31 mouse cellular contexts compared by ENCODE assay signal in the genomic region with DNA sequence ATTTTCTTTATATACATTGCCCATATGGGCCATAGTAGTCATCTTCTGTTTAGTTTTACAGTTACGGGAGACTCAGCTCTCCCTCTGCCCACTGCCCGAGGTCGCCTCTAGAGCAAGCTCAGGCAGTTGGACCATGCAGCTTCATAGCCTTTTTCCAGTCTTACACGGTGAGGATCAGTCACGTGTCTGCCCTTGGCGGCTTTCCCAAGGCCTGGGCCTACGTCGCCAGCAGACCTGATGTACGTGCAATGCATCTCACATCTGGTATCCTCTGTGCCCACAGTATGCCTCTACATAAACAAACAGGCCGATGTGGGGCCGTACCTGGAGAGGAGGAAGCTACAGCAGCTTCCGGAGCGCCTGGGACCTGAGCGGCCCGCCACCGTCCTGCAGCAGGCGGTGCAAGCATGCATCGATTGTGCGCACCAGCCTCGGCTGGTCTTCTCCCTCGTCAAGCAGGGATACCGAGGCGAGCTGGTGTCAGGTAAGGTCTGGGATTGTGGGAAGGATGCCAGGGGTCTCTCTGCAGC.
DNase-seq lines count a peak whose midpoint lies in the region; ATAC-seq and TF ChIP-seq lines count a peak whose summit lies in the region.
"Had no signal": no experiment of that assay in that cellular context is flagged by ENCODE, and none has a peak within 500 bp of the region (broad histone marks: within the 10 kb centered on the region; RNA-seq: fewer than 3 reads in every experiment).

No protein-coding gene starts in this region.

- H3K4me2 ChIP-seq in liver, postnatal 0 days (ENCODE audit: low read depth, low read length) = no peak overlapping the region
- H3K4me2 ChIP-seq in stomach, postnatal 0 days (replicated peaks; ENCODE audit: low read depth) = no peak overlapping the region
- H3K4me2 ChIP-seq: embryonic facial prominence, embryonic 13.5 days; forebrain, embryonic 15.5 days; heart, embryonic 13.5 days; limb, embryonic 12.5 days; liver, embryonic 11.5 days; midbrain, embryonic 11.5 days had no signal

- no peak overlapping the region for H3K4me3 ChIP-seq in liver, postnatal 0 days (ENCODE audit: low read depth, low read length)
- no peak overlapping the region for H3K4me3 ChIP-seq in stomach, postnatal 0 days (ENCODE audit: low read depth, low read length)
- H3K4me3 ChIP-seq in hindbrain, embryonic 10.5 days = no peak overlapping the region
- H3K4me3 ChIP-seq: embryonic facial prominence, embryonic 13.5 days; forebrain, embryonic 10.5 days; forebrain, embryonic 15.5 days; gastrocnemius, adult 2 months; heart, adult 2 months; heart, embryonic 13.5 days; left cerebral cortex, adult 2 months; limb, embryonic 12.5 days had no signal

- ATAC-seq in liver, postnatal 0 days = 0 out of 2 replicates have a peak, but pooled peaks have one; percentile 19
- peak; percentile 38; the same call in 1 of the 2 replicates for ATAC-seq in stomach, postnatal 0 days (ENCODE audit: low FRiP score, low TSS enrichment)
- ATAC-seq: forebrain, embryonic 15.5 days; hindbrain, postnatal 0 days; intestine, postnatal 0 days; midbrain, embryonic 16.5 days; Patski had no signal

- H3K27ac ChIP-seq in liver, postnatal 0 days (ENCODE audit: low read depth) = no peak overlapping the region
- H3K27ac ChIP-seq in stomach, postnatal 0 days (replicated peaks) = no peak overlapping the region
- no peak overlapping the region for H3K27ac ChIP-seq in hindbrain, embryonic 10.5 days
- H3K27ac ChIP-seq: embryonic facial prominence, embryonic 13.5 days; forebrain, embryonic 10.5 days; forebrain, embryonic 15.5 days; gastrocnemius, adult 2 months; heart, adult 2 months; heart, embryonic 13.5 days; hindbrain, postnatal 0 days; left cerebral cortex, adult 2 months; limb, embryonic 12.5 days had no signal

- DNase-seq in liver, postnatal 0 days = peak; percentile 10
- DNase-seq in liver (no peak), R1 (ENCODE audit: low read depth, low spot score) (peak; percentile 27)
- peak; percentile 78 for DNase-seq in adrenal gland, postnatal 14 days
- no peak for DNase-seq in stomach, postnatal 0 days (ENCODE audit: low spot score)
- no peak for DNase-seq in layer of hippocampus, postnatal 36 days
- DNase-seq in hindbrain, embryonic 10.5 days (ENCODE audit: low spot score) = no peak
- DNase-seq: B cell, adult 2 months; cerebellum, adult 11 months; cerebellum, adult 9-10 months; cerebellum, postnatal 36 days; embryo, embryonic 11 days; gastrocnemius, adult 2 months; gastrocnemius, postnatal 36 days; heart, adult 2 months; heart, postnatal 10 days; kidney, postnatal 14 days; lung, postnatal 36 days; thymus, postnatal 14 days had no signal

- H3K9me3 ChIP-seq in liver, postnatal 0 days (ENCODE audit: low read length) = no peaks in the 10 kb centered on the region
- no peaks in the 10 kb centered on the region for H3K9me3 ChIP-seq in stomach, postnatal 0 days (ENCODE audit: control insufficient read depth, low read length)
- H3K9me3 ChIP-seq in hindbrain, embryonic 10.5 days = no peaks in the 10 kb centered on the region
- H3K9me3 ChIP-seq: embryonic facial prominence, embryonic 13.5 days; forebrain, embryonic 10.5 days; forebrain, embryonic 15.5 days; heart, embryonic 13.5 days had no signal

- no peak for TF ChIP-seq EP300 in liver, postnatal 0 days (IDR thresholded peaks at IDR 0.05; ENCODE audit: low read depth)
- TF ChIP-seq EP300 in stomach, postnatal 0 days (optimal IDR thresholded peaks at IDR 0.05) = no peak

- H3K36me3 ChIP-seq in liver, postnatal 0 days (replicated peaks; ENCODE audit: insufficient read depth, low read length) = no peaks in the 10 kb centered on the region
- H3K36me3 ChIP-seq in stomach, postnatal 0 days (ENCODE audit: control insufficient read depth, insufficient read depth, low read length) = no peaks in the 10 kb centered on the region
- H3K36me3 ChIP-seq in hindbrain, embryonic 10.5 days = no peaks in the 10 kb centered on the region
- H3K36me3 ChIP-seq: embryonic facial prominence, embryonic 13.5 days; forebrain, embryonic 10.5 days; forebrain, embryonic 15.5 days; heart, embryonic 13.5 days; limb, embryonic 12.5 days had no signal

- no peaks in the 10 kb centered on the region for H3K27me3 ChIP-seq in liver, postnatal 0 days (ENCODE audit: insufficient read depth, low read length)
- no peaks in the 10 kb centered on the region for H3K27me3 ChIP-seq in stomach, postnatal 0 days (ENCODE audit: control insufficient read depth, insufficient read depth, low read length)
- H3K27me3 ChIP-seq in hindbrain, embryonic 10.5 days (ENCODE audit: insufficient read depth, poor library complexity, severe bottlenecking) = no peaks in the 10 kb centered on the region
- H3K27me3 ChIP-seq: forebrain, embryonic 15.5 days; heart, embryonic 13.5 days; limb, embryonic 12.5 days had no signal

- no peak for TF ChIP-seq CTCF in liver, postnatal 0 days (IDR thresholded peaks at IDR 0.05; ENCODE audit: low read depth)
- TF ChIP-seq CTCF in stomach, postnatal 0 days (IDR thresholded peaks at IDR 0.05; ENCODE audit: low read depth) = no peak

- no peak overlapping the region for H3K9ac ChIP-seq in liver, postnatal 0 days (replicated peaks)
- H3K9ac ChIP-seq in stomach, postnatal 0 days (ENCODE audit: low read length) = no peak overlapping the region
- H3K9ac ChIP-seq: embryonic facial prominence, embryonic 13.5 days; forebrain, embryonic 15.5 days; heart, embryonic 13.5 days; limb, embryonic 12.5 days had no signal

- no peaks in the 10 kb centered on the region for H3K4me1 ChIP-seq in liver, postnatal 0 days (ENCODE audit: insufficient read depth)
- H3K4me1 ChIP-seq in stomach, postnatal 0 days (replicated peaks; ENCODE audit: control insufficient read depth, insufficient read depth) = no peaks in the 10 kb centered on the region
- peaks cover 12% of the 10 kb centered on the region for H3K4me1 ChIP-seq in hindbrain, embryonic 10.5 days (replicated peaks)
- H3K4me1 ChIP-seq: forebrain, embryonic 15.5 days had no signal

- WGBS in liver, postnatal 0 days (ENCODE audit: insufficient replicate concordance) = 80% methylated on average over 23 of the region's 23 CpGs
- 77% methylated on average over 23 of the region's 23 CpGs for WGBS in stomach, postnatal 0 days
- 91% methylated on average over 23 of the region's 23 CpGs for WGBS in hindbrain, embryonic 10.5 days

Comparison
In these comparisons a context has a peak if more than half of its experiments do, and no peak if none do; other contexts are left out.
1. DNase-seq: peak in liver, postnatal 0 days (single experiment), R1 (single experiment) and adrenal gland, postnatal 14 days (single experiment); none in liver (single experiment), stomach, postnatal 0 days (single experiment), layer of hippocampus, postnatal 36 days (0 of 2) and hindbrain, embryonic 10.5 days (single experiment).